Comparison of ENCODE assay signal across 8 mouse cellular contexts in genomic region chr19:46042476-46043011, GRCm38 (mm10). TPM values are rescaled to one million over a fixed set of nuclear protein-coding genes. Genes with fewer than 3 reads are reported as not detected.
DNase-seq lines count a peak whose midpoint lies in the region; ATAC-seq lines count a peak whose summit lies in the region.

No protein-coding gene starts in this region.

- H3K27ac ChIP-seq in heart, embryonic 10.5 days = peak overlapping the region; percentile 98
- no peak overlapping the region; the same call in 1 of the 2 replicates for H3K27ac ChIP-seq in brown adipose tissue, adult 24 weeks (replicated peaks; ENCODE audit: low read depth, low read length)
- peak overlapping the region; percentile 98 for H3K27ac ChIP-seq in heart, embryonic 12.5 days (ENCODE audit: poor library complexity, severe bottlenecking)
- peak overlapping the region; percentile 99 for H3K27ac ChIP-seq in stomach, embryonic 16.5 days (ENCODE audit: low read length)

- no peaks in the 10 kb centered on the region for H3K27me3 ChIP-seq in heart, embryonic 10.5 days (ENCODE audit: insufficient read depth, poor library complexity, severe bottlenecking)
- H3K27me3 ChIP-seq in heart, embryonic 12.5 days (replicated peaks) = no peaks in the 10 kb centered on the region
- H3K27me3 ChIP-seq in stomach, embryonic 16.5 days (ENCODE audit: control insufficient read depth, insufficient read depth, low read length) = no peaks in the 10 kb centered on the region

- 8% methylated on average over 6 of the region's 6 CpGs for WGBS in heart, embryonic 10.5 days
- 6% methylated on average over 6 of the region's 6 CpGs for WGBS in heart, embryonic 12.5 days
- 8% methylated on average over 6 of the region's 6 CpGs for WGBS in stomach, embryonic 16.5 days

- DNase-seq in heart, embryonic 10.5 days (ENCODE audit: low spot score) = no peak
- DNase-seq in heart, postnatal 25 days (ENCODE audit: low spot score) = no peak
- DNase-seq in layer of hippocampus, adult 8-10 months (ENCODE audit: low spot score in 2 of 2) = peak; percentile 60 to 73
- DNase-seq in frontal cortex, postnatal 25 days (ENCODE audit: low spot score in 2 of 2) = no peak

- intact Hi-C loops in heart, postnatal 25 days (cut with DNase I) = no loop called here

- ATAC-seq in heart, embryonic 12.5 days (ENCODE audit: insufficient number of reproducible peaks, low FRiP score) = peak; percentile 4; the same call in 1 of the 2 replicates
- ATAC-seq in megakaryocyte progenitor cell, adult 5-6 weeks (replicated peaks; ENCODE audit: poor library complexity) = peak; percentile 3; the same call in 1 of the 2 replicates
- no peak for ATAC-seq in stomach, embryonic 16.5 days (ENCODE audit: insufficient read depth, low FRiP score)

- peak overlapping the region; percentile 99 for H3K9ac ChIP-seq in heart, embryonic 12.5 days
- peak overlapping the region; percentile 98 for H3K9ac ChIP-seq in stomach, embryonic 16.5 days (ENCODE audit: low read length)

- H3K36me3 ChIP-seq in heart, embryonic 10.5 days = no peaks in the 10 kb centered on the region
- 0 out of 2 replicates have a peak, but pooled peaks cover 3% of the 10 kb centered on the region for H3K36me3 ChIP-seq in heart, embryonic 12.5 days
- no peaks in the 10 kb centered on the region for H3K36me3 ChIP-seq in stomach, embryonic 16.5 days (ENCODE audit: control insufficient read depth, insufficient read depth, low read length)

- H3K9me3 ChIP-seq in heart, embryonic 10.5 days = no peaks in the 10 kb centered on the region
- no peaks in the 10 kb centered on the region for H3K9me3 ChIP-seq in heart, embryonic 12.5 days (replicated peaks)
- no peaks in the 10 kb centered on the region for H3K9me3 ChIP-seq in stomach, embryonic 16.5 days (replicated peaks; ENCODE audit: control insufficient read depth, low read length)

- peak overlapping the region; percentile 75 for H3K4me2 ChIP-seq in heart, embryonic 12.5 days
- peak overlapping the region; percentile 94 for H3K4me2 ChIP-seq in stomach, embryonic 16.5 days (ENCODE audit: low read depth, low read length)

- H3K4me3 ChIP-seq in heart, embryonic 10.5 days = peak overlapping the region; percentile 93
- H3K4me3 ChIP-seq in brown adipose tissue, adult 24 weeks (ENCODE audit: insufficient read depth, low read depth, low read length) = peak overlapping the region; percentile 3; the same call in 1 of the 2 replicates
- H3K4me3 ChIP-seq in heart, embryonic 12.5 days = peak overlapping the region; percentile 94
- H3K4me3 ChIP-seq in stomach, embryonic 16.5 days (replicated peaks; ENCODE audit: low read length) = peak overlapping the region; percentile 97

- H3K4me1 ChIP-seq in heart, embryonic 10.5 days = peaks cover 81% of the 10 kb centered on the region
- peaks cover 25% of the 10 kb centered on the region for H3K4me1 ChIP-seq in brown adipose tissue, adult 24 weeks (ENCODE audit: control insufficient read depth, insufficient read depth, insufficient read length, low read length)
- peaks cover 74% of the 10 kb centered on the region for H3K4me1 ChIP-seq in heart, embryonic 12.5 days (replicated peaks)
- H3K4me1 ChIP-seq in stomach, embryonic 16.5 days (ENCODE audit: control insufficient read depth, insufficient read depth, low read length) = peaks cover 64% of the 10 kb centered on the region

RNA-seq across cellular contexts. Expression of gene Pprc1, which starts 2.1 kb away (rescaled TPM):
- polyA plus RNA-seq in heart, embryonic 10.5 days (2016; fragmentation: Nextera tagmentation; extraction: Ambion mirVana) = 38.9 and 50.2 TPM in 2 replicates
- 10 to 100 TPM; 14.0 to 14.9 TPM for total RNA-seq in heart, postnatal 25 days (2021)
- polyA plus RNA-seq in brown adipose tissue, adult 24 weeks (2012; ENCODE audit: insufficient read depth, insufficient read length, missing spikeins) = 3.9 and 6.6 TPM in 2 replicates
- polyA plus RNA-seq in heart, embryonic 12.5 days (2016; fragmentation: Nextera tagmentation; extraction: Ambion mirVana) = 30.6 and 37.9 TPM in 2 replicates
- 10 to 100 TPM; 26.4 to 34.8 (median 32.4) TPM for total RNA-seq in layer of hippocampus, adult 8-10 months (2022)
- total RNA-seq in megakaryocyte progenitor cell, adult 5-6 weeks (2015) = 56.6 and 59.6 TPM in 2 replicates
- total RNA-seq in megakaryocyte progenitor cell, adult 5-6 weeks (2017) = 20.7 and 26.0 TPM in 2 replicates
- 26.2 and 30.3 TPM in 2 replicates for polyA plus RNA-seq in stomach, embryonic 16.5 days (2015; fragmentation: Nextera tagmentation; extraction: Ambion mirVana)

RNA-seq across cellular contexts. Expression of gene Ldb1, which starts 2.5 kb away (rescaled TPM):
- polyA plus RNA-seq in heart, embryonic 10.5 days (2016; fragmentation: Nextera tagmentation; extraction: Ambion mirVana) = 62.2 and 79.7 TPM in 2 replicates
- total RNA-seq in heart, postnatal 25 days (2021) = 10 to 100 TPM; 40.3 to 44.7 TPM
- 23.9 and 26.5 TPM in 2 replicates for polyA plus RNA-seq in brown adipose tissue, adult 24 weeks (2012; ENCODE audit: insufficient read depth, insufficient read length, missing spikeins)
- polyA plus RNA-seq in heart, embryonic 12.5 days (2016; fragmentation: Nextera tagmentation; extraction: Ambion mirVana) = 84.2 and 85.0 TPM in 2 replicates
- 100 to 1,000 TPM; 109 to 123 (median 120) TPM for total RNA-seq in layer of hippocampus, adult 8-10 months (2022)
- 67.8 and 83.7 TPM in 2 replicates for total RNA-seq in megakaryocyte progenitor cell, adult 5-6 weeks (2015)
- 80.5 and 109 TPM in 2 replicates for total RNA-seq in megakaryocyte progenitor cell, adult 5-6 weeks (2017)
- polyA plus RNA-seq in stomach, embryonic 16.5 days (2015; fragmentation: Nextera tagmentation; extraction: Ambion mirVana) = 37.4 and 41.4 TPM in 2 replicates

RNA-seq across cellular contexts. Expression of gene Nolc1, which starts 33.1 kb away (rescaled TPM):
- polyA plus RNA-seq in heart, embryonic 10.5 days (2016; fragmentation: Nextera tagmentation; extraction: Ambion mirVana) = 80.2 and 117 TPM in 2 replicates
- total RNA-seq in heart, postnatal 25 days (2021) = 10 to 100 TPM; 14.9 to 16.6 TPM
- polyA plus RNA-seq in brown adipose tissue, adult 24 weeks (2012; ENCODE audit: insufficient read depth, insufficient read length, missing spikeins) = 21.2 and 26.8 TPM in 2 replicates
- 56.2 and 60.3 TPM in 2 replicates for polyA plus RNA-seq in heart, embryonic 12.5 days (2016; fragmentation: Nextera tagmentation; extraction: Ambion mirVana)
- total RNA-seq in layer of hippocampus, adult 8-10 months (2022) = 10 to 100 TPM; 44.8 to 51.0 (median 47.7) TPM
- total RNA-seq in megakaryocyte progenitor cell, adult 5-6 weeks (2015) = 88.6 and 94.0 TPM in 2 replicates
- 180 and 221 TPM in 2 replicates for total RNA-seq in megakaryocyte progenitor cell, adult 5-6 weeks (2017)
- 72.7 and 79.8 TPM in 2 replicates for polyA plus RNA-seq in stomach, embryonic 16.5 days (2015; fragmentation: Nextera tagmentation; extraction: Ambion mirVana)

RNA-seq across cellular contexts. Expression of gene Hps6, which starts 39.2 kb away (rescaled TPM):
- 7.1 and 7.4 TPM in 2 replicates for polyA plus RNA-seq in heart, embryonic 10.5 days (2016; fragmentation: Nextera tagmentation; extraction: Ambion mirVana)
- 1 to 10 TPM; 6.2 to 7.0 TPM for total RNA-seq in heart, postnatal 25 days (2021)
- 1.8 and 2.1 TPM in 2 replicates for polyA plus RNA-seq in brown adipose tissue, adult 24 weeks (2012; ENCODE audit: insufficient read depth, insufficient read length, missing spikeins)
- polyA plus RNA-seq in heart, embryonic 12.5 days (2016; fragmentation: Nextera tagmentation; extraction: Ambion mirVana) = 6.6 and 7.3 TPM in 2 replicates
- 1 to 10 TPM; 6.1 to 8.8 (median 8.2) TPM for total RNA-seq in layer of hippocampus, adult 8-10 months (2022)
- total RNA-seq in megakaryocyte progenitor cell, adult 5-6 weeks (2015) = 0.49 and 1.1 TPM in 2 replicates
- total RNA-seq in megakaryocyte progenitor cell, adult 5-6 weeks (2017) = 5.9 and 7.1 TPM in 2 replicates
- polyA plus RNA-seq in stomach, embryonic 16.5 days (2015; fragmentation: Nextera tagmentation; extraction: Ambion mirVana) = 8.5 and 9.0 TPM in 2 replicates

RNA-seq across cellular contexts. Expression of gene Armh3, which starts 44.3 kb away (rescaled TPM):
- polyA plus RNA-seq in heart, embryonic 10.5 days (2016; fragmentation: Nextera tagmentation; extraction: Ambion mirVana) = 16.0 and 16.6 TPM in 2 replicates
- total RNA-seq in heart, postnatal 25 days (2021) = 10 to 100 TPM; 14.8 to 16.0 TPM
- 6.6 and 8.3 TPM in 2 replicates for polyA plus RNA-seq in brown adipose tissue, adult 24 weeks (2012; ENCODE audit: insufficient read depth, insufficient read length, missing spikeins)
- 13.6 and 16.5 TPM in 2 replicates for polyA plus RNA-seq in heart, embryonic 12.5 days (2016; fragmentation: Nextera tagmentation; extraction: Ambion mirVana)
- total RNA-seq in layer of hippocampus, adult 8-10 months (2022) = 10 to 100 TPM; 18.4 to 24.1 (median 22.3) TPM
- 11.3 and 11.8 TPM in 2 replicates for total RNA-seq in megakaryocyte progenitor cell, adult 5-6 weeks (2015)
- total RNA-seq in megakaryocyte progenitor cell, adult 5-6 weeks (2017) = 5.3 and 9.0 TPM in 2 replicates
- 15.4 and 17.7 TPM in 2 replicates for polyA plus RNA-seq in stomach, embryonic 16.5 days (2015; fragmentation: Nextera tagmentation; extraction: Ambion mirVana)

Comparison
In these comparisons a context has a peak if more than half of its experiments do, and no peak if none do; other contexts are left out.
1. DNase-seq: peak in layer of hippocampus, adult 8-10 months (2 of 2); none in heart, embryonic 10.5 days (single experiment), heart, postnatal 25 days (single experiment) and frontal cortex, postnatal 25 days (0 of 2).
2. H3K4me3 ChIP-seq: peak in every context shown above with its lines; median percentile 97 in stomach, embryonic 16.5 days; 94 in heart, embryonic 12.5 days; 93 in heart, embryonic 10.5 days; 3 in brown adipose tissue, adult 24 weeks.